ENCODE assay signal across 10 mouse cellular contexts in genomic region chr9:25041665-25042064, GRCm38 (mm10). TPM values are rescaled to one million over a fixed set of nuclear protein-coding genes. Genes with fewer than 3 reads are reported as not detected.
DNase-seq lines count a peak whose midpoint lies in the region; ATAC-seq and TF ChIP-seq lines count a peak whose summit lies in the region.
"Had no signal": no experiment of that assay in that cellular context is flagged by ENCODE, and none has a peak within 500 bp of the region (broad histone marks: within the 10 kb centered on the region; RNA-seq: fewer than 3 reads in every experiment).

No protein-coding gene starts in this region.

- H3K9ac ChIP-seq in hindbrain, embryonic 16.5 days (ENCODE audit: low read depth, low read length) = no peak overlapping the region
- no peak overlapping the region for H3K9ac ChIP-seq in CH12.LX (ENCODE audit: insufficient read depth, low read depth)
- no peak overlapping the region for H3K9ac ChIP-seq in midbrain, embryonic 16.5 days (ENCODE audit: low read depth, low read length)
- H3K9ac ChIP-seq: stomach, embryonic 15.5 days had no signal

- peak; percentile 20 for DNase-seq in hindbrain, embryonic 10.5 days (ENCODE audit: low spot score)
- DNase-seq in CH12.LX (ENCODE audit: extremely low read depth) = peak; percentile 77
- peak; percentile 42 for DNase-seq in c-Kit-negative CD71-positive TER-119-positive erythroid progenitor cells, embryonic 14.5 days (ENCODE audit: low read depth, low spot score)
- peak; percentile 83 for DNase-seq in forelimb bud, embryonic 11.5 days (ENCODE audit: low read depth, low spot score)
- peak; percentile 19 to 67 for DNase-seq in layer of hippocampus, postnatal 14 days (ENCODE audit: low spot score in 2 of 2)
- no peak for DNase-seq in spleen, postnatal 4 days (ENCODE audit: low spot score in 2 of 2)

- no peak overlapping the region for H3K4me2 ChIP-seq in hindbrain, embryonic 16.5 days (ENCODE audit: low read length)
- H3K4me2 ChIP-seq in CH12.LX (ENCODE audit: insufficient read depth, low read depth, poor library complexity, severe bottlenecking) = no peak overlapping the region
- H3K4me2 ChIP-seq in midbrain, embryonic 16.5 days (ENCODE audit: low read length) = no peak overlapping the region
- H3K4me2 ChIP-seq: stomach, embryonic 15.5 days had no signal

- 26% methylated on average over 6 of the region's 6 CpGs for WGBS in hindbrain, embryonic 10.5 days
- 34% methylated on average over 6 of the region's 6 CpGs for WGBS in hindbrain, embryonic 16.5 days
- WGBS in midbrain, embryonic 16.5 days = 27% methylated on average over 6 of the region's 6 CpGs

- peak; percentile 91 for TF ChIP-seq RAD21 in CH12.LX (IDR thresholded peaks at IDR 0.05; ENCODE audit: low read depth, low read length)

- no peaks in the 10 kb centered on the region for H3K79me2 ChIP-seq in CH12.LX (replicated peaks; ENCODE audit: control insufficient read depth, extremely low read depth, insufficient read depth, poor library complexity, severe bottlenecking)

- TF ChIP-seq POLR2A in CH12.LX (IDR thresholded peaks at IDR 0.05; ENCODE audit: low read depth, low read length) = no peak

- in situ Hi-C loops in CH12.LX (cut with MboI; ENCODE audit: low pct_ligation_motif_present, low pct_unique_long_range_greater_than_20kb, low sequenced_read_pairs) = loop anchor here (10.0 to 25.0 kb wide), 3 partner anchors 53 to 354 kb away; partner anchors contain the start of genes Dpy19l2 and Tbx20

- H3K4me3 ChIP-seq in hindbrain, embryonic 10.5 days = no peak overlapping the region
- H3K4me3 ChIP-seq in hindbrain, embryonic 16.5 days (ENCODE audit: low read length) = no peak overlapping the region
- H3K4me3 ChIP-seq in CH12.LX (replicated peaks in 1 of 3; ENCODE audit: low read depth in 2 of 3, low read length in 2 of 3, poor library complexity in 1 of 3) = no peak overlapping the region
- H3K4me3 ChIP-seq in midbrain, embryonic 16.5 days (ENCODE audit: low read depth, low read length) = no peak overlapping the region
- H3K4me3 ChIP-seq: stomach, embryonic 15.5 days had no signal

- H3K27ac ChIP-seq in hindbrain, embryonic 10.5 days = no peak overlapping the region
- H3K27ac ChIP-seq in hindbrain, embryonic 16.5 days (ENCODE audit: low read depth, low read length) = no peak overlapping the region
- H3K27ac ChIP-seq in CH12.LX (ENCODE audit: insufficient read depth, low read depth) = no peak overlapping the region
- no peak overlapping the region for H3K27ac ChIP-seq in midbrain, embryonic 16.5 days (ENCODE audit: low read length)
- H3K27ac ChIP-seq: stomach, embryonic 15.5 days had no signal

- no peaks in the 10 kb centered on the region for H3K36me3 ChIP-seq in hindbrain, embryonic 10.5 days
- no peaks in the 10 kb centered on the region for H3K36me3 ChIP-seq in hindbrain, embryonic 16.5 days (ENCODE audit: control insufficient read depth, insufficient read depth, low read length)
- no peaks in the 10 kb centered on the region for H3K36me3 ChIP-seq in CH12.LX (replicated peaks in 1 of 2; ENCODE audit: control insufficient read depth in 1 of 2, insufficient read depth in 1 of 2, low read length in 1 of 2)
- H3K36me3 ChIP-seq in midbrain, embryonic 16.5 days (ENCODE audit: control insufficient read depth, insufficient read depth, low read length) = no peaks in the 10 kb centered on the region
- H3K36me3 ChIP-seq: stomach, embryonic 15.5 days had no signal

- no peaks in the 10 kb centered on the region for H3K4me1 ChIP-seq in hindbrain, embryonic 10.5 days (replicated peaks)
- H3K4me1 ChIP-seq in hindbrain, embryonic 16.5 days (ENCODE audit: control insufficient read depth, insufficient read depth, low read depth, low read length) = no peaks in the 10 kb centered on the region
- no peaks in the 10 kb centered on the region for H3K4me1 ChIP-seq in CH12.LX (ENCODE audit: control insufficient read depth in 1 of 2, insufficient read depth in 2 of 2)
- H3K4me1 ChIP-seq in midbrain, embryonic 16.5 days (ENCODE audit: control insufficient read depth, insufficient read depth, low read length) = no peaks in the 10 kb centered on the region
- H3K4me1 ChIP-seq: stomach, embryonic 15.5 days had no signal

- dilution Hi-C loops in CH12.LX (cut with MboI; ENCODE audit: extremely low pct_ligation_motif_present, extremely low pct_unique_long_range_greater_than_20kb, low sequenced_read_pairs) = no loop called here

- no peaks in the 10 kb centered on the region for H3K9me3 ChIP-seq in hindbrain, embryonic 10.5 days
- no peaks in the 10 kb centered on the region for H3K9me3 ChIP-seq in hindbrain, embryonic 16.5 days (ENCODE audit: control insufficient read depth, low read length)
- no peaks in the 10 kb centered on the region for H3K9me3 ChIP-seq in CH12.LX (replicated peaks; ENCODE audit: low read length)
- no peaks in the 10 kb centered on the region for H3K9me3 ChIP-seq in midbrain, embryonic 16.5 days (replicated peaks; ENCODE audit: control insufficient read depth, low read length, poor library complexity, severe bottlenecking)
- H3K9me3 ChIP-seq: stomach, embryonic 15.5 days had no signal

- TF ChIP-seq CTCF in CH12.LX (conservative IDR thresholded peaks at IDR 0.05 in 1 of 2, IDR thresholded peaks at IDR 0.05 in 1 of 2; ENCODE audit: low read depth in 2 of 2, low read length in 2 of 2) = peak; percentile 34 to 85; a peak in 3 of 4 replicates

- H3K27me3 ChIP-seq in hindbrain, embryonic 10.5 days (ENCODE audit: insufficient read depth, poor library complexity, severe bottlenecking) = no peaks in the 10 kb centered on the region
- no peaks in the 10 kb centered on the region for H3K27me3 ChIP-seq in hindbrain, embryonic 16.5 days (replicated peaks; ENCODE audit: control insufficient read depth, insufficient read depth, low read length)
- H3K27me3 ChIP-seq in CH12.LX (replicated peaks) = no peaks in the 10 kb centered on the region
- no peaks in the 10 kb centered on the region for H3K27me3 ChIP-seq in midbrain, embryonic 16.5 days (ENCODE audit: control insufficient read depth, insufficient read depth, low read depth, low read length)
- H3K27me3 ChIP-seq: stomach, embryonic 15.5 days had no signal

- no peak for TF ChIP-seq EP300 in CH12.LX (IDR thresholded peaks at IDR 0.05; ENCODE audit: low read length)

- ATAC-seq in hindbrain, embryonic 16.5 days = no peak
- peak; percentile 39 for ATAC-seq in midbrain, embryonic 16.5 days

TF ChIP-seq in CH12.LX, 34 proteins besides CTCF, POLR2A, EP300 and RAD21:
- TF ChIP-seq BHLHE40 (IDR thresholded peaks at IDR 0.05; ENCODE audit: low read depth, low read length) (no peak), ZC3H11A (IDR thresholded peaks at IDR 0.05; ENCODE audit: low read depth, low read length) (peak; percentile 35), JUND (conservative IDR thresholded peaks at IDR 0.05; ENCODE audit: low read depth, low read length) (no peak), ETS1 (conservative IDR thresholded peaks at IDR 0.05; ENCODE audit: low read depth, low read length) (no peak), MAZ (IDR thresholded peaks at IDR 0.05; ENCODE audit: low read depth, low read length) (no peak), USF2 (conservative IDR thresholded peaks at IDR 0.05; ENCODE audit: low read depth, low read length) (no peak), MXI1 (IDR thresholded peaks at IDR 0.05; ENCODE audit: low read depth, low read length) (no peak), TBP (conservative IDR thresholded peaks at IDR 0.05; ENCODE audit: low read depth, low read length) (no peak), MYC (IDR thresholded peaks at IDR 0.05; ENCODE audit: low read depth, low read length) (0 out of 2 replicates have a peak, but pooled peaks have one; percentile 34), MAFK (IDR thresholded peaks at IDR 0.05; ENCODE audit: insufficient replicate concordance, low read length) (no peak), NELFE (IDR thresholded peaks at IDR 0.05; ENCODE audit: low read depth, low read length) (no peak), RCOR1 (conservative IDR thresholded peaks at IDR 0.05; ENCODE audit: low read depth, low read length) (no peak), MEF2A (IDR thresholded peaks at IDR 0.05; ENCODE audit: borderline replicate concordance, low read depth, low read length) (no peak), CHD1 (IDR thresholded peaks at IDR 0.05; ENCODE audit: low read depth, low read length) (no peak), ELF1 (IDR thresholded peaks at IDR 0.05; ENCODE audit: low read depth, low read length) (no peak), UBTF (IDR thresholded peaks at IDR 0.05; ENCODE audit: low read depth, low read length) (no peak), SMC3 (IDR thresholded peaks at IDR 0.05; ENCODE audit: low read depth, low read length) (peak; percentile 74), TCF12 (IDR thresholded peaks at IDR 0.05; ENCODE audit: low read depth, low read length) (no peak), JUN (IDR thresholded peaks at IDR 0.05; ENCODE audit: insufficient read depth, low read depth, low read length) (no peak), ZNF384 (IDR thresholded peaks at IDR 0.05; ENCODE audit: low read depth, low read length) (peak; percentile 97), CHD2 (IDR thresholded peaks at IDR 0.05; ENCODE audit: low read length) (no peak), ZMIZ1 (IDR thresholded peaks at IDR 0.05; ENCODE audit: low read depth, low read length) (no peak)

RNA-seq across cellular contexts. Expression of gene Gm10181, which starts 47.6 kb away (rescaled TPM):
- polyA plus RNA-seq in hindbrain, embryonic 10.5 days (2016; fragmentation: Nextera tagmentation; extraction: Ambion mirVana) = not detected in 2 replicates
- not detected in 2 replicates for polyA plus RNA-seq in hindbrain, embryonic 16.5 days (2015; fragmentation: Nextera tagmentation; extraction: Ambion mirVana)
- total RNA-seq in CH12.LX (2012; rRNA removed) (not detected in 2 replicates), CH12.LX (2014; rRNA removed) (not detected in 2 replicates)
- polyA plus RNA-seq in CH12.LX (2012; ENCODE audit: insufficient read length, low read depth) = not detected in 2 replicates
- total RNA-seq in layer of hippocampus, postnatal 14 days (2021) = not detected
- not detected in 2 replicates for polyA plus RNA-seq in midbrain, embryonic 16.5 days (2015; fragmentation: Nextera tagmentation; extraction: Ambion mirVana)
- total RNA-seq: left cerebral cortex, postnatal 10 days had no signal
- polyA plus RNA-seq: stomach, embryonic 15.5 days had no signal

Comparison
In these comparisons a context has a peak if more than half of its experiments do, and no peak if none do; other contexts are left out.
1. DNase-seq: peak in hindbrain, embryonic 10.5 days (single experiment), CH12.LX (single experiment), c-Kit-negative CD71-positive TER-119-positive erythroid progenitor cells, embryonic 14.5 days (single experiment), forelimb bud, embryonic 11.5 days (single experiment) and layer of hippocampus, postnatal 14 days (2 of 2); none in spleen, postnatal 4 days (0 of 2).